Mouse (Mus musculus): ENCODE measurements at regions not wholly inside any gene's neighbourhood (a gene's known extent, or its start where the extent isn't known, plus 50 kb on each side); places are given as distances from the start of the nearest gene placed in this dataset.

- intact Hi-C loops (cut with DNase I), result no loop called here
- no peak for DNase-seq (ENCODE audit: low spot score in 2 of 2)
Measured at GRCm38 (mm10) chr3:99823256-99823655, 62.0 kb upstream of the Spag17 start.

Data from left cerebral cortex, postnatal 14 days (tissue).